Mouse (Mus musculus) gastrocnemius, adult 8-10 months (tissue): ENCODE measurements around the gene Gm20379. TPM values are rescaled to one million over a fixed set of nuclear protein-coding genes. Genes with fewer than 3 reads are reported as not detected.

Experiments used
- DNase-seq, 2 experiments: peaks; one replicate each; pipeline ENCODE4 v3.0.0; 2022; ENCODE audit warnings: low spot score in 2 of 2
- total RNA-seq, 4 experiments: library from RNA; stranded (reverse); gene quantifications; 2 replicates each; pipeline ENCODE4 v1.2.4; 2022

The Gm20379 gene
- not detected for total RNA-seq

- no peak for DNase-seq
Observed at GRCm38 (mm10) chr13:92305680-92306079, at the start of gene Gm20379. Gm20379 (plus strand) TSS chr13:92305980.

GRCm38 (mm10) chr13:92261329-92261728, 44.5 kb upstream of the Gm20379 start:
- DNase-seq = no peak

DNA sequence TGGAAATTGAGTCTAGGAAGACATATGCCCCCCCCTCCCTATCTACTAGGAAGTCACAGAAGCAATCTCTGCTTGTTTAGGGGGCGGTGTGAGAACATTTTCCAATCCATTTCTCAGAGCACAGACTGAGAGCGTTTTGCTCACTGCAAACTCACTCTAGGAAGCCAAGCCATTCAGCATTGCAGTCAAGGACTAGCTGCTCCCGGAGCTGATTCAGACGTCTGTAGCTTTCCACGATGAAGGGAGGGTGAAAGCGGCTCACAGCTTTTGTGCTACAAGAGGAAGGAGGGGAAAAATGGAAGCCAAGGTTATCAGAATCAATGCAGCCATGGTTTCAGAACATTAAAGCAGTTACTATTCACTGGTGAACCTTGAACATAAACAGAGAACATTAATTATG, 42.2 kb upstream of the Gm20379 start:
- no peak for DNase-seq

DNA sequence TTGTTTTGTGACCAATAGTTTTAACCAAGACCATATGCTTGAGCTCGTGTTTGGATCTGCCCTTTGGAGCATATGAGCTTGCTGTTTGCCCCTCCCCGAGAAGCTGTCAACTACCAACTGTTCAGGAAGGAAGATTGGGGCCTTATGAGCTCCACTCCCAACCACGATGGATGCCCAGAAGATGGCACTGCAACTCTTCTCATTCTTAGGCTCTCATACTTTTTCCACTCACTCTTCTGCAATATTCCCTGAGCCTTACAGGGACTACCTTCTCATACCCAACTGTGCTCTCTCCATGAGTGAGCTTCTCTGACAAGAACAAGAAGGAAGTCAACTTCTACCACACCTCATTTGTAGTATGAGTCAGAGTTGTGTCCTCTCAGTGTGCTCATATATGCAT, 38.7 kb upstream of the Gm20379 start:
- DNase-seq = no peak

GRCm38 (mm10) chr13:92274274-92275198, 31.2 kb upstream of the Gm20379 start:
- DNase-seq = peak; percentile 6 to 25

DNA sequence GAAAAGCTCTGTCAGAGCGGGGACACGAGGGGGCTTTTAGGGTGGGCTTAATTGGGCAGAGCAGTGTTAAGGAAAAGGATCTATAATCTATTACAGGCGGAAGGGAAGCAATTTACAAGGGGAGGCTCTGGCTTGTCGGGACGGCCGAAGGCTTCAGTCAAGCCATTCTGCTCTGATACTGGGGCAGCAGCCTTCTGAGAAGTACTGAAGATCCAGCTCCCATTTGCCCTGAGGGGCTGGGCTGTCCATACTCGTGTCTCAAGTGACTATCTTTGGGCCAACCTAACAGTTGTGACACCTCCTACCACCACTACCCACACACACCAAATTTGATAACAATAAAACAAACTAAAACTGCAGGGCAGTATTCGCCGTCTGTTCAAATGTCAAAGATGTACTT, 30.5 kb upstream of the Gm20379 start:
- DNase-seq = no peak

DNA sequence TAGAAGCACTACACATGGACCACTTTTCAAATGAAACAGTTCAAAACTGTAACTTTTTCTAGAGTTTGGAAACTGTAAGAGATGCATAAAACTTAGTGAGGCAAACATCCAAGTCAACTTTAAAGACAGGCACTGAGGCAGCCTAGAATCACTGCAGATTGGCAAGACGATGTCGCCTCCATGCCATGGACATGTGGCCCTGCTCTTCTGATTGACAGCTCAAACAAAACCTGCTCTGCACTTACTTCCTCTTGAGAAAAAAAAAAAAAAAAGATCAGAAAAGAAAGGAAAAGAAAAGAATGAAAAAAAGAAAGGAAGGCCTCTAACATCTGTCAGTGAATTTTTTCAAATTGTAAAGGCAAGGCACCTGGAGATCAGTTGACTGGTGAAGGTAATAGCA, 28.8 kb upstream of the Gm20379 start:
- no peak for DNase-seq

GRCm38 (mm10) chr13:92291605-92292004, 14.2 kb upstream of the Gm20379 start:
- no peak for DNase-seq

DNA sequence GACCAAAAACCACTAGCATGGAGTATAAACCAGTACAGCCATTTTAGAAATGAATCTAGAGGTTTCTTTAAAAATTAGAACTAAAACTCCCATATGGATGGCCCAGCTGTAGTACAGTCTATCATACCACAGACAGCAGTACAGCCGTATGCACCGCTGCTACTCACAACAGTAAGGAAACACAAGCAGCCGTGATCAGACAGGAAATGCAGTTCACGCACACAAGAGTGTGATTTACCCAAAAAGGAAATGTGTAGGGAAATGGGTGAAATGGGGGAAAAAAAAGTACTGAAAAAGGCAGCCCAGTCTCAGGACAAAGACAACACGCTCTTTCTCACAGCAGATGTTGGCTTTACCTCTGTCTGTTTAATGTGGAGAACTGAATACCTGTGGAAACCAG, 11.9 kb upstream of the Gm20379 start:
- DNase-seq = no peak

DNA sequence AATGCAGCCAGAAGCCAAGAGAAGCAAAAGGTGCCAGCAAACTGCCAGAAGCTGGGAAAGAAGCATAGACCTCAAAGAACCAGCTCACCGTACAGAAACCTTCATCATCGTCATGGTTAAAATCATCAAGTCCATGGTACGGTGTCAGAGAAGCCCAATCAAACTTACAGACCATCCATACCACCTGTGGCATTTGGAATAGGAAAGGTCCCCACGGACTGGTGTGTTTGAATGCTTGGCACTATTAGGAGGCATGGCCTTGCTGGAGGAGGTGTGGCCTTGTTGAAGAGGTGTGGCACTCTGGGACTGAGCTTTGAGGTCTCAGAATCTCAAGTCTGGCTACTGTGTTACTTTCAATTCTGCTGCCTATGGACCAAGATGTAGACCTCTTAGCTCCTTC, 9.3 kb upstream of the Gm20379 start:
- DNase-seq = no peak

DNA sequence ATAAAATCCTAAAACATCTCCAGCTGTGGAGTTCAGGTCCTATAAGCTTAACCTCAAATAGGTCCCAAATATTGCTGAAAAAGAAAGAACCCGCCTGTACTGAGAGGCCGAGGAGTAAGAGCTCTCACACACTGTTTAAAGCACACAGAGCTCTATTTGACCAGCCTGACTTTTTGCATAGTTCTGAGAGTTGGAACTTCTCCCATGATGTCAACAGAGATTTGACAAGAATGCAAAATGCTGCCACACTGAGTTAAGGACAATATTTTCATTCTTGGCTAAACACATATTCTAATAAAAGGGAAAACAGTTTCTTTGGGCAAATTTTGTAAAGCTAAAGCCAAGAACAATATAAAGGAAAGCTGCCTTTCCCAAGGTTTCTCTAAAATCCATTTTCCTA, 8.8 kb upstream of the Gm20379 start:
- DNase-seq = no peak

DNA sequence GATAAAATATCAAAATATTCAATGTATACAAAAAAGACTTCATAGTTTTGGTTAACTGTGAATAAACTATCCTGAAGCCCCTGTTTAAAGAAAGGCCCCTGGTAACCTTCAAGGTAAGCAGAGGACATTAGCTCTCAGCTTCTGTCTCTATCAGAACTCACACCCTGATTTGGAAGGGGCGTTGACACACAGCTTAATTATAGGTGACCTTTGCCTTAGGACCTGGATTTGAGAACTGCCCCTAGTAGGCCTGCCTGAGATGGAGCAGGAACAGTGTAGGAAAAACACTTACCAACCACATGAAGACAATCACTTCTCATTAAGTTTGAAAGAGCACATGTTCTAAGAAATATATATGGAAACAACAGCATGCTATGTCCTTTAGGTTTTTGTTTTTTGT, 6.3 kb upstream of the Gm20379 start:
- no peak for DNase-seq

DNA sequence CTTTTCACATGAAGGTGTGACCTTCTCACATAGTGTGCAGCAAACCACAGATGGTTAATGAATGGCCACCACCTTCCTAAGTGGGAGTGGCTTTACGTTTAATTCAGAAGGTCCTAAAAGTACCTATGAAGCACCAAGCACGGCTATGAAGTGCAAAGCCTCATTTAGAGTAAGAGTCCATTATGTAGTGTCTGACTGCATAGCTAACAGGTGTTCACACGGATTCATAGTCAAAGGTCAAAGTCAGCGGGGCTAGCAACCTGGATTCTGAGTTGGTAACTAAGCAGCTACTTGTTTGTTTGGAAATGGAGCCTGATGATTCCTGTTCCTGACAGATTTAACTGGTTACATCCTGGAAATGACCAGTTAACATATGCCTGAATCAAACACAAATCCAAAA, 4.0 kb upstream of the Gm20379 start:
- DNase-seq = no peak

- no peak for DNase-seq
Observed at GRCm38 (mm10) chr13:92302466-92302865, 3.3 kb upstream of the Gm20379 start.

DNA sequence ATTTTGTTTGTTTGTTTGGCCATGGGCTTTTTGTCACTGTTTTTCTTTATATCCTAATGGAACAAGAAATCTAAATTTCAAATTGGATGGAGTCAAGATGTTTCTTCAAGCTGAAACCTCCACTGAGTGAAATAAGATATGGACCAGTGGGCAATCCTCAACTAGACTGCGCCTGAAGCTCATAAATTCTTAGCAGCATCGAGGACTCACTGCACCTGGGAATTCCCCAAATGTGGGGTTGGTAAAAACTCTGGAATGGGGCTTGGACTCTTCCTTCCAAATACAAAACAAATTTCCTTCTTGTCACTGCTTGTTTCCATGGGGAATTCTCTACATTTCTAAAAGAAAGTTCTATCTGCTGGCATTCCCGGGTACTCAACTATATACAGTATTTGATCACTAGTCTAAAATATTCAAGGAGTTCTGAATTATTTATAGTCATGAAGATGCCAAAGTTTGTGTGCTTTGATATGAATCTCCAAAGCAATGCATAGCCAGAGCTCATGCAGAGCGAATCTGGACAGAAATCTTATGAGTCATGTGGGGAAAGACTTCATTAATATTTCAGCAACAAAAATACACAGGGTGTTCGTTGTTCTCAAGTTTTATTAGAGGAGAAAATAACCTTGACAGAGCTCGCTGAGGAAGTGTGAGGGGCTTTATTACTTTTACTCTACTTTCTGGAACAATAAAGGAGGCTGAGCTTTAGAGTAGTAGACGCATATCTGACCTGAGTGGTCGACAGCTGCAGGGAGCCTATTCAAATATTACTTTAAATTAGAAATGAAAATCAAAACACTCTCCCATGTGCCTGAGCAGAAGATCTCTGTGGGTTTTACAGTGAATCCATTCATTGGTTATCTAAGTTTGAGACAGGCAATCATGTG, 2.5 kb upstream of the Gm20379 start:
- no peak for DNase-seq

DNA sequence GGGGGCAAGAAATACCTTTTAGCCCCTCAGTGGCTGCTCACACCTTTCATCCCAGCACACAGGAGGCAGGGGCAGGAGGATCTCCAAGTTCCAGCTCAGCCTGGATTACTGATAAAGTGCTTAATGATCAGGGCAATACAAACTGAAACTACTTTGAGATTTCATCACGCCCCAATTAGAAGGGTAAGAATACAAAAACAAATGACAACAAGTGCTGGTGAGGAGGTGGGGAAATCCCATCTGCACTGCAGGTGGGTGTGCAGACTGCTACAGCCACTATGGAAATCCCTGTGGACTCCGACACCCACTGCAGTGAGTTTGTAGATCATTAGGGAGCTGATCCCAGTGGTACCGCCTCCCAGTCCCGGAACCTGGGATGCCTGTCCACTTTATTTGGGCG, 1.5 kb upstream of the Gm20379 start:
- no peak for DNase-seq

DNA sequence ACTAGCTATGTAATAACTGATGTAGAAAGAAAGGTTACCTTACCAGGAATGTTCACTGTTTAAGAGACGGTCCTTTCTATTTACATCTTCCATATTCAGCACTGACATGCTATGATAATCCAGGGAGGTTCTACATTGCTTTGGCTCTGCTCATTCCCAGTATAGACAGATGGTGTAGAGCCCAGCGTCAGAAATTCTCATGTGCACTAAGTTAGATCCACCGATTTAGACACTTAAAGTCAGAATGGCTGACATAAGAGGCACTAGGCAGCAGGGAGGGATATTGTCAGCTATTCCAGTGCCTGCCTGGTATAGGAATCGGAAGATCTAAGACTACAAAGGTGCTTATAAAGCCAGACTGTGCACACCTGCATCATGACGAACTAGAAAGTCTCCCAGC, 8.8 kb downstream of the Gm20379 start:
- DNase-seq = no peak

GRCm38 (mm10) chr13:92320770-92321169, 15.0 kb downstream of the Gm20379 start:
- DNase-seq = no peak

GRCm38 (mm10) chr13:92326030-92326429, 20.2 kb downstream of the Gm20379 start:
- no peak for DNase-seq

GRCm38 (mm10) chr13:92328000-92328399, 22.2 kb downstream of the Gm20379 start:
- DNase-seq = no peak

DNA sequence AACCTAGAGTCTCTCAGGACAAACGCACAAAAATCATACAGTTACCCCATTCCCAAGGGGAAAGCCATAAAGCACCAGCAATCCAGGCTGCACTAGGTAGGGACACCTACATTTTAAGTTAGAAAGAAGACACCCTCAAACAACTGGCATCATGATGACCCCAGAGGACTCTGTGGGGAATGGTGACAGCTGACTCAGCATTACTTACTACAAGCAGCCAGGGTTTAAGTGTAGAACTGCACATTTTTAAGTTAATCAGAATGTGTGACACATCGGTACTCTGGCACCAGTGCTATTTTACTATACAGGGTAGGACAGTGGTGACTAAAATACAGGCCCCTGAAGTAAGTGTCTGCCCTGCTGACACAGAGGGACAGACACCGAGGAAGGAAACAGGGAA, 24.8 kb downstream of the Gm20379 start:
- DNase-seq = no peak

- no peak for DNase-seq
Observed at GRCm38 (mm10) chr13:92332103-92332879, 26.5 kb downstream of the Gm20379 start.
